Mouse (Mus musculus): Measurements from ENCODE around the gene Syt5.

Syt5 gene

DNA sequence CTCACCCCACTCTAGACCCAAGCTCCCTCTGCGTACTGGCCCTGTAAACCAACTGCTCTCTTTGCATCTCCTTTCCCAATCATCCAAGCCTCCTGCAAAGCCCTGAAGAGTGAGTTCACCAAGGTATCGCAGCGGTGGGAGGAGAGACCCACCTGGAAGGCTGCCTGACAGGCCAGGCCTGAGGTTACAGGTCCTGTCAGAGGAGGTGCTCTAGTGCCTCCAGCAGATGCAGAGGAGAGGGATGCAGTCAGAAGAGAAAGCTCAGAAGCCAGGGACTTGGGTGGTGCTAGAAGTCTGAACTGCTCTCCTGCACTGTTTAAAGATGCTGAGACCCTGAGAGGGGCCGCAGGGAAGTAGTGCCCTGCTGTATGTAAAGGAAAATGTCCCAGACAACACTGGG is 48.3 kb downstream of the Syt5 start:
- DNase-seq (ENCODE audit: low spot score) = no peak

DNA sequence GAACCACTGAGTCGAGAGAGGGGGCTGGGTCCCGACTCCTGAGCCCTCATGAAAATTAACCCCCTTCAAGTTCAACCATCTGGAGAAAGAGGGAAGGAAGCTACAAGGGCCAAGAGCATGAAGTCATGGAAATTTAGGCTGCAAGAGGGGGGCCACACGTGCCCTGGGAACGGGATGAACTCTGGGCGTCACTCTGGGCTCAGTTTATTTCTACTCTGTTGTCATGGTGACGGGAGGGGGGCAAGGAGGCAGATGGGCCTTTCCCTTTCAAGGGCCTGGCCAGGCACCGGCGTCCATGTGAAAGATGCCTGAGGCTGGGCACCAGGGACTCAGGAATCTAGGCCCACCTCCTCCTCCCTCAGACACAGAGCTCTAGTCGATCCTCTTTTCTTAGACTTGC is 49.1 kb downstream of the Syt5 start:
- no peak for DNase-seq (ENCODE audit: low spot score)

GRCm38 (mm10) chr7:4497271-4497903 is 50.0 kb downstream of the Syt5 start:
- DNase-seq (ENCODE audit: low spot score) = no peak

GRCm38 (mm10) chr7:4496468-4496867 is 50.9 kb downstream of the Syt5 start:
- no peak for DNase-seq (ENCODE audit: low spot score)

- DNase-seq (ENCODE audit: low spot score) = no peak
These were observed 53.4 kb downstream of the Syt5 start for GRCm38 (mm10) chr7:4493991-4494390.

GRCm38 (mm10) chr7:4492284-4493224 is 54.8 kb downstream of the Syt5 start:
- DNase-seq (ENCODE audit: low spot score) = no peak

DNA sequence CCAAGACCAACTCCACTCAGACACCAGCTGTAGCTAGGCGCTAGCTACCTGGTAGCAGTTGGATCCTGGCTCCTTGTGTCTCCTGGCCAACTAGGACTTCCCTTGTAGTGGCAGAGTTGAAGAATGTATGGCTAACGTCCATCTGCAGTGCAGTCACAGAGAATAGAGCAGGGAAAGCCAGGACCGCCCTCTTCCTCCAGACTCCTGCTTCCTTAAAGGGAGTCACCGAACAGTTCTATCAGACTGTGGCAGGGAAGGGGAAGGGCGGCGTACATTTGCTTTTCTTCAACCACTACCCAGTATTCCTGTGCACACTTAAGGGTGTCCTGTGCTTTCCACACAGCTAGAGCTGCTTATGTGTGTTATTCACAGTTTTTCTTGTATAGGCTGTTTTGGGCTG is 56.0 kb downstream of the Syt5 start:
- no peak for DNase-seq (ENCODE audit: low spot score)
